Comparison of ENCODE assay signal across 20 mouse cellular contexts in the genomic region with DNA sequence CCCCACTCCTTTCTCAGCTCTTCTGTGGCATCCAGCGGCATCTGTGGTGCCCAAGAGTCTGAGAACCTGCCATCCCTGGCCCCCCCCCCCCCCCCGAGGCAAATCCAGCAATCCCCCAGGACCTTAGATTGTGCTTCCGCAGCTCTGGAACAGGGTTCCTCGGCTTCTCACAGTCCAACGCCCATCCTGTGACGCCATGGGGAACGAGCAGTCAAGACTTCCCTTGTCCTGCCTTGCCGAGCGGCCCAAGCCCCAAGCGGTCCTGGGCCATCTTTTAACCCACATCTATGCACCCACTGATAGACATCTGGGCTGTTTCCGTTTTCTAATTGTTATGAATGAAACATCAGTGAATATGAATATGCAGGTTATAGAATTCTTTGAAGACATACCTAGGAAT. TPM values are rescaled to one million over a fixed set of nuclear protein-coding genes. Genes with fewer than 3 reads are reported as not detected.
"Had no signal": no experiment of that assay in that cellular context is flagged by ENCODE, and none has a peak within 500 bp of the region (broad histone marks: within the 10 kb centered on the region; RNA-seq: fewer than 3 reads in every experiment).

No protein-coding gene starts in this region.

- H3K4me1 ChIP-seq: midbrain, embryonic 15.5 days; neural tube, embryonic 13.5 days; neural tube, embryonic 15.5 days had no signal

- H3K4me3 ChIP-seq: midbrain, embryonic 10.5 days; midbrain, embryonic 13.5 days; midbrain, embryonic 15.5 days; myocyte; neural tube, embryonic 13.5 days; neural tube, embryonic 15.5 days had no signal

- H3K27me3 ChIP-seq: midbrain, embryonic 13.5 days; midbrain, embryonic 15.5 days; neural tube, embryonic 13.5 days; neural tube, embryonic 15.5 days had no signal

- H3K27ac ChIP-seq: midbrain, embryonic 10.5 days; midbrain, embryonic 13.5 days; midbrain, embryonic 15.5 days; neural tube, embryonic 13.5 days; neural tube, embryonic 15.5 days had no signal

- H3K9me3 ChIP-seq: midbrain, embryonic 10.5 days; midbrain, embryonic 13.5 days; midbrain, embryonic 15.5 days; neural tube, embryonic 13.5 days; neural tube, embryonic 15.5 days had no signal

- H3K36me3 ChIP-seq: midbrain, embryonic 10.5 days; midbrain, embryonic 13.5 days; midbrain, embryonic 15.5 days; neural tube, embryonic 13.5 days; neural tube, embryonic 15.5 days had no signal

- H3K9ac ChIP-seq: lung, embryonic 14.5 days; midbrain, embryonic 13.5 days; midbrain, embryonic 15.5 days; neural tube, embryonic 13.5 days; neural tube, embryonic 15.5 days had no signal

- ATAC-seq: midbrain, embryonic 13.5 days; midbrain, embryonic 15.5 days had no signal

- DNase-seq: lung, adult 18-20 months; lung, embryonic 14.5 days; lung, postnatal 10 days; lung, postnatal 4 days; retina, postnatal 1 day; right cerebral cortex, adult 18-20 months; right cerebral cortex, postnatal 25 days; right cerebral cortex, postnatal 4 days; spleen, adult 18-20 months; thymus, adult 18-20 months; thymus, postnatal 25 days; thymus, postnatal 4 days had no signal

- H3K4me2 ChIP-seq: lung, embryonic 14.5 days; midbrain, embryonic 13.5 days; midbrain, embryonic 15.5 days; neural tube, embryonic 13.5 days; neural tube, embryonic 15.5 days had no signal

RNA-seq across cellular contexts. Expression of a gene that starts 23.5 kb away (rescaled TPM):
- total RNA-seq: megakaryocyte, adult 5-6 weeks; megakaryocyte-erythroid progenitor cell, adult 5-6 weeks had no signal
- polyA plus RNA-seq: midbrain, embryonic 13.5 days; midbrain, embryonic 15.5 days; neural tube, embryonic 13.5 days had no signal
